Comparison of ENCODE assay signal across 8 mouse cellular contexts in genomic region chr11:52764894-52765677, GRCm38 (mm10). TPM values are rescaled to one million over a fixed set of nuclear protein-coding genes. Genes with fewer than 3 reads are reported as not detected.
DNase-seq lines count a peak whose midpoint lies in the region; ATAC-seq and TF ChIP-seq lines count a peak whose summit lies in the region.

No protein-coding gene starts in this region.

- H3K27me3 ChIP-seq in E14TG2a.4 (ENCODE audit: insufficient read depth, low read length), result peaks cover 77% of the 10 kb centered on the region
- peaks cover 65% of the 10 kb centered on the region for H3K27me3 ChIP-seq in embryonic facial prominence, embryonic 13.5 days
- H3K27me3 ChIP-seq in hindbrain, postnatal 0 days (ENCODE audit: insufficient read depth, low read length), result peaks cover 18% of the 10 kb centered on the region
- H3K27me3 ChIP-seq in midbrain, embryonic 12.5 days, result peaks cover 61% of the 10 kb centered on the region

- no peak overlapping the region for H3K27ac ChIP-seq in gastrocnemius, adult 2 months
- H3K27ac ChIP-seq in embryonic facial prominence, embryonic 13.5 days, result no peak overlapping the region
- H3K27ac ChIP-seq in hindbrain, postnatal 0 days, result peak overlapping the region; percentile 36; the same call in 1 of the 2 replicates
- H3K27ac ChIP-seq in midbrain, embryonic 12.5 days (replicated peaks), result no peak overlapping the region

- WGBS in embryonic facial prominence, embryonic 13.5 days, result under 1% methylated on average over 53 of the region's 53 CpGs
- under 1% methylated on average over 46 of the region's 53 CpGs for WGBS in hindbrain, postnatal 0 days
- WGBS in midbrain, embryonic 12.5 days, result 1% methylated on average over 53 of the region's 53 CpGs

- peaks cover 16% of the 10 kb centered on the region for H3K4me1 ChIP-seq in E14TG2a.4 (replicated peaks; ENCODE audit: low read depth, low read length)
- peaks cover 19% of the 10 kb centered on the region for H3K4me1 ChIP-seq in embryonic facial prominence, embryonic 13.5 days
- H3K4me1 ChIP-seq in hindbrain, postnatal 0 days (ENCODE audit: insufficient read depth, low read length), result peaks cover 10% of the 10 kb centered on the region
- peaks cover 16% of the 10 kb centered on the region for H3K4me1 ChIP-seq in midbrain, embryonic 12.5 days

- peak overlapping the region; percentile 93 for H3K4me2 ChIP-seq in embryonic facial prominence, embryonic 13.5 days
- H3K4me2 ChIP-seq in hindbrain, postnatal 0 days (ENCODE audit: low read depth, low read length), result peak overlapping the region; percentile 98
- H3K4me2 ChIP-seq in midbrain, embryonic 12.5 days (replicated peaks), result peak overlapping the region; percentile 99

- no peak for ATAC-seq in embryonic facial prominence, embryonic 13.5 days (ENCODE audit: insufficient number of reproducible peaks, insufficient read depth, low FRiP score, low TSS enrichment, low read depth)
- peak; percentile 39 for ATAC-seq in hindbrain, postnatal 0 days
- 0 out of 2 replicates have a peak, but pooled peaks have one; percentile 54 for ATAC-seq in midbrain, embryonic 12.5 days (ENCODE audit: low FRiP score, low read depth)

- no peak for TF ChIP-seq CTCF in gastrocnemius, adult 2 months (IDR thresholded peaks at IDR 0.05)
- TF ChIP-seq CTCF in E14TG2a.4 (conservative IDR thresholded peaks at IDR 0.05; ENCODE audit: low read length), result no peak
- no peak for TF ChIP-seq CTCF in hindbrain, postnatal 0 days (IDR thresholded peaks at IDR 0.05; ENCODE audit: low read depth)

- no peaks in the 10 kb centered on the region for H3K9me3 ChIP-seq in E14TG2a.4 (ENCODE audit: low read length)
- no peaks in the 10 kb centered on the region for H3K9me3 ChIP-seq in embryonic facial prominence, embryonic 13.5 days
- H3K9me3 ChIP-seq in hindbrain, postnatal 0 days (ENCODE audit: low read length), result no peaks in the 10 kb centered on the region
- no peaks in the 10 kb centered on the region for H3K9me3 ChIP-seq in midbrain, embryonic 12.5 days

- no peak for DNase-seq in gastrocnemius, adult 2 months
- DNase-seq in gastrocnemius, postnatal 14 days, result no peak
- peak; percentile 28 for DNase-seq in hindbrain, postnatal 0 days (ENCODE audit: low spot score)
- DNase-seq in thymus, postnatal 14 days, result peak; percentile 22
- DNase-seq in spleen, adult 12 weeks (ENCODE audit: low spot score), result no peak

- no peaks in the 10 kb centered on the region for H3K36me3 ChIP-seq in E14TG2a.4 (ENCODE audit: insufficient read depth, low read length)
- H3K36me3 ChIP-seq in embryonic facial prominence, embryonic 13.5 days, result no peaks in the 10 kb centered on the region
- H3K36me3 ChIP-seq in hindbrain, postnatal 0 days (ENCODE audit: insufficient read depth, low read length), result no peaks in the 10 kb centered on the region
- H3K36me3 ChIP-seq in midbrain, embryonic 12.5 days, result no peaks in the 10 kb centered on the region

- intact Hi-C loops in gastrocnemius, adult 2 months (cut with DNase I), result loop anchor here (10.0 kb wide), 2 partner anchors 270 to 340 kb away; no protein-coding TSS in a partner anchor
- intact Hi-C loops in gastrocnemius, postnatal 14 days (cut with DNase I; ENCODE audit: low total_unique reads), result loop anchor here (5.0 kb wide), 1 partner anchor 267 kb away; no protein-coding TSS in a partner anchor

- peak overlapping the region; percentile 68 for H3K4me3 ChIP-seq in gastrocnemius, adult 2 months
- peak overlapping the region; percentile 81 for H3K4me3 ChIP-seq in E14TG2a.4 (replicated peaks; ENCODE audit: low read length)
- peak overlapping the region; percentile 52 for H3K4me3 ChIP-seq in embryonic facial prominence, embryonic 13.5 days
- peak overlapping the region; percentile 64 for H3K4me3 ChIP-seq in hindbrain, postnatal 0 days (ENCODE audit: low read length)
- H3K4me3 ChIP-seq in midbrain, embryonic 12.5 days, result peak overlapping the region; percentile 58

- peak overlapping the region; percentile 54 for H3K9ac ChIP-seq in embryonic facial prominence, embryonic 13.5 days
- H3K9ac ChIP-seq in hindbrain, postnatal 0 days (replicated peaks; ENCODE audit: low read length), result peak overlapping the region; percentile 63
- peak overlapping the region; percentile 58 for H3K9ac ChIP-seq in midbrain, embryonic 12.5 days (replicated peaks)

RNA-seq across cellular contexts. Expression of gene Fstl4, which starts 0.7 kb away (rescaled TPM):
- not detected for total RNA-seq in gastrocnemius, adult 2 months (2021)
- under 1 TPM in 1 of 2 experiments, not detected in 1; 0.08 TPM for total RNA-seq in gastrocnemius, postnatal 14 days (2021)
- 0.96 and 1.7 TPM in 2 replicates for polyA plus RNA-seq in embryonic facial prominence, embryonic 13.5 days (2015; fragmentation: Nextera tagmentation; extraction: Ambion mirVana)
- 10.9 and 11.3 TPM in 2 replicates for total RNA-seq in hindbrain, postnatal 0 days (2014; rRNA removed)
- 10.9 TPM in 2 replicates for polyA plus RNA-seq in hindbrain, postnatal 0 days (2015; fragmentation: Nextera tagmentation; extraction: Ambion mirVana)
- 1.2 and 2.6 TPM in 2 replicates for polyA plus RNA-seq in midbrain, embryonic 12.5 days (2016; fragmentation: Nextera tagmentation; extraction: Ambion mirVana)

Comparison
In these comparisons a context has a peak if more than half of its experiments do, and no peak if none do; other contexts are left out.
1. DNase-seq: peak in hindbrain, postnatal 0 days (single experiment) and thymus, postnatal 14 days (single experiment); none in gastrocnemius, adult 2 months (single experiment), gastrocnemius, postnatal 14 days (single experiment) and spleen, adult 12 weeks (single experiment).
2. RNA of gene Fstl4, which starts 0.7 kb away (total RNA-seq): 10.9 to 11.3 TPM in hindbrain, postnatal 0 days; 0.08 TPM in gastrocnemius, postnatal 14 days and not detected in gastrocnemius, adult 2 months; every median in the first group is over 10 times any median in the second.
3. Peak in every context shown above with its lines, with median percentiles within 50 percentile points of each other: H3K4me3 ChIP-seq, H3K4me2 ChIP-seq and H3K9ac ChIP-seq.